Mouse (Mus musculus): Measurements from ENCODE around the gene Nsmf.

The Nsmf gene

DNA sequence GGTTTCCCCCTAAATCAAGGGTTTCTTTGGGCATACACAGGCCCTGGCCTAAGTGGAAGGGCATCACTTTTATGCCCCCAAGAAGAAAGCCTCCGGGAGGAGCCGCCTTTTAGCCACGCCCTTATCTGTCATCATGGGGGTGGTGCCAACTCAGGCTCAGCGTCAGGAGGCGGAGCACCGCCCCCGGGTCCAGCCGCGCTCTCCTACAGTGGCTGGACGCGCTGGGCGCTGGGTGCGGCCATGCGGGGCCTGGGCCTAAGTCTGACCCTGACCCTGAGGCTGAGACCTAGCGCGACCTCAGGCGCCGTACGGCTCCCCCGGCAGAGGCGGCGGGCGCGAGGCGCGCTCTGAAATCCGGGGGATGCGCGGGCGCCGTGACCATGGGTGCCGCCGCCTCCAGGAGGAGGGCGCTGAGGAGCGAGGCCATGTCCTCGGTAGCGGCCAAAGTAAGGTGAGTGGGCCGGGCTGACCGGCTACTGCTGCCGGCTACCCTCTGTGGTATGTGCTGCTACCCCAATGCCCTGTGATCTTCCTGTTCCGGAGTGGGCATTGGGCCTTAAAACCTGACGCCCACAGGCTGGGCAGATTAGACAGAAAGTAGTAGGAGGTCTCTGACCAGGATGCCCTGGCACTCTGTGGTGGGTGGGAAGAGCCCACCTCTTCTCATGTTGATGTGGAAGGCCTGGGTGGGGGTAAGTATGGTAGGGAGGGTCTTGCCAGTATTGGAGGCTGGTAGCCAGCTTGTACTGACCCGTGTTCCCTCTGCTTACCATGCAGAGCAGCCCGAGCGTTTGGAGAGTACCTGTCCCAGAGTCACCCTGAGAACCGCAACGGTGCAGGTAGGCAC lies at the start of gene Nsmf:
Gene Nsmf, plus strand, starts transcription at position 135 of the 847 bp plus-strand sequence.
- peak within 1 kb of the TSS; percentile 83 for H3K4me3 ChIP-seq (replicated peaks; ENCODE audit: low read length)
- no peaks in the 10 kb centered on the region for H3K9me3 ChIP-seq (ENCODE audit: low read length)
- TF ChIP-seq NANOG (IDR thresholded peaks at IDR 0.05; ENCODE audit: borderline replicate concordance, low read length) = no peak
- no peak for TF ChIP-seq CTCF (conservative IDR thresholded peaks at IDR 0.05; ENCODE audit: low read length)
- TF ChIP-seq POU5F1 (IDR thresholded peaks at IDR 0.05; ENCODE audit: borderline replicate concordance, low read length) = no peak
- peaks cover 21% of the 10 kb centered on the region; the same call in 1 of the 2 replicates for H3K36me3 ChIP-seq (ENCODE audit: insufficient read depth, low read length)
- peaks cover 36% of the 10 kb centered on the region for H3K4me1 ChIP-seq (replicated peaks; ENCODE audit: low read depth, low read length)
- peaks cover 25% of the 10 kb centered on the region for H3K27me3 ChIP-seq (ENCODE audit: insufficient read depth, low read length)

DNA sequence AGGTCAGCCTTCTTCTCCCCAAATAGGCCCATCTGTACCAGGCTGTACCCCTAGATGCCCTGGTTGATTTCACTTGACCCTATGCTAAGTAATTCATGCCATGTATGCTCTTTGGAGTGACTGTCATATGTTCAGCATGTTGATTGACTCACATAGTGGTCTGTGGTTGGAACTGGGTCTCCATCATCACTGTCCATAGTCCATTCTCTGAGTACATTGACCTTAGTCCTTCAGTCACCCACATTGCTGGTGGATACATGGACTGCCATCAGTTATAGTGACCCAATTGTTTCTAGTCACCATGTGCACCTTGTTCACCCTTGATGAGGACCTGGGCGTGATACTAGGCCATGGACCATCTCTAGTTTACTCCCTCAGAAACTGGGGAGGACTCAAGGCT lies 47.4 kb upstream of the Nsmf start:
- Histone ChIP-seq H3K27me3 (ENCODE audit: insufficient read depth, low read length) (no peaks in the 10 kb centered on the region), H3K4me1 (replicated peaks; ENCODE audit: low read depth, low read length) (no peaks in the 10 kb centered on the region), H3K36me3 (ENCODE audit: insufficient read depth, low read length) (peaks cover 11% of the 10 kb centered on the region), H3K4me3 (replicated peaks; ENCODE audit: low read length) (no peak overlapping the region), H3K9me3 (ENCODE audit: low read length) (no peaks in the 10 kb centered on the region)
- TF ChIP-seq CTCF (conservative IDR thresholded peaks at IDR 0.05; ENCODE audit: low read length) (no peak), POU5F1 (IDR thresholded peaks at IDR 0.05; ENCODE audit: borderline replicate concordance, low read length) (no peak), NANOG (IDR thresholded peaks at IDR 0.05; ENCODE audit: borderline replicate concordance, low read length) (no peak)

DNA sequence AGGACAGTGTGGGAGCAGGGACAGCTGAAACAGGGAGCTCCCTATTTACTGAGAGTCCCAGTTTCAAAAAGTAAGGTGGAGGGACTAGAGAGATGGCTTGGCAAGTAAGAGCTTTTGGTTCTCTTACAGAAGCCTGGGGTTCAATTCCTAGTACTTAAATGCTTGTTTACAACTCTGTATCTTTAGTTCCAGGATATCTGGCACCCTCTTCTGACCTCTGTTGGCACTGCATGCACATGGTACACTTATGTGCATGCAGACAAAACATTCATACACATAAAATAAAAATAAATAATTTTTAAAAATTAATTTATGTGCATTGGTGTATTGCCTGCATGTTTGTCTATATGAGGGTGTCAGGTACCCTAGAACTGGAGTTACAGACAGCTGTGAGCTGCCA lies 45.9 kb upstream of the Nsmf start:
- H3K27me3 ChIP-seq (ENCODE audit: insufficient read depth, low read length) = no peaks in the 10 kb centered on the region
- TF ChIP-seq NANOG (IDR thresholded peaks at IDR 0.05; ENCODE audit: borderline replicate concordance, low read length) = no peak
- TF ChIP-seq CTCF (conservative IDR thresholded peaks at IDR 0.05; ENCODE audit: low read length) = peak; percentile 39
- H3K36me3 ChIP-seq (ENCODE audit: insufficient read depth, low read length) = no peaks in the 10 kb centered on the region; the same call in 1 of the 2 replicates
- no peaks in the 10 kb centered on the region for H3K9me3 ChIP-seq (ENCODE audit: low read length)
- no peaks in the 10 kb centered on the region for H3K4me1 ChIP-seq (replicated peaks; ENCODE audit: low read depth, low read length)
- no peak overlapping the region for H3K4me3 ChIP-seq (replicated peaks; ENCODE audit: low read length)

DNA sequence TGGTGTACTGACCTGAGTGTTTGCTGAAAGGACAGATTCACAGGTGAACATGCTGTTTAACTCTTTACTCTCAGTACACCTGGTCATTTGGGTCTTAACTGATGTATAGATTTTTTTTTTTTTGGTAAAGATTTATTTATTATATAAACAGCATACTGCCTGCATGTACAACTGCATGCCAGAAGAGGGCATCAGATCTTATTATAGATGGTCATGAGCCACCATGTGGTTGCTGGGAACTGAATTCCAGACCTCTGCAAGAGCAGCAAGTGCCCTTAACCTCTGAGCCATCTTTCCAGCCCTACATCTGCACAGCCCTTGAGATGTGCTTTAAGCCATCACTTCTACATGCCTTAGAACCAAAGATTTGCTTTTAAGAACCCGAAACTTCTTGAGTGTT lies 31.5 kb upstream of the Nsmf start:
- H3K36me3 ChIP-seq (ENCODE audit: insufficient read depth, low read length) = peaks cover 8% of the 10 kb centered on the region
- H3K4me1 ChIP-seq (replicated peaks; ENCODE audit: low read depth, low read length) = peaks cover 33% of the 10 kb centered on the region
- H3K9me3 ChIP-seq (ENCODE audit: low read length) = no peaks in the 10 kb centered on the region
- H3K27me3 ChIP-seq (ENCODE audit: insufficient read depth, low read length) = no peaks in the 10 kb centered on the region
- TF ChIP-seq NANOG (IDR thresholded peaks at IDR 0.05; ENCODE audit: borderline replicate concordance, low read length) = no peak
- TF ChIP-seq CTCF (conservative IDR thresholded peaks at IDR 0.05; ENCODE audit: low read length) = peak; percentile 25
- TF ChIP-seq POU5F1 (IDR thresholded peaks at IDR 0.05; ENCODE audit: borderline replicate concordance, low read length) = no peak
- no peak overlapping the region for H3K4me3 ChIP-seq (replicated peaks; ENCODE audit: low read length)

DNA sequence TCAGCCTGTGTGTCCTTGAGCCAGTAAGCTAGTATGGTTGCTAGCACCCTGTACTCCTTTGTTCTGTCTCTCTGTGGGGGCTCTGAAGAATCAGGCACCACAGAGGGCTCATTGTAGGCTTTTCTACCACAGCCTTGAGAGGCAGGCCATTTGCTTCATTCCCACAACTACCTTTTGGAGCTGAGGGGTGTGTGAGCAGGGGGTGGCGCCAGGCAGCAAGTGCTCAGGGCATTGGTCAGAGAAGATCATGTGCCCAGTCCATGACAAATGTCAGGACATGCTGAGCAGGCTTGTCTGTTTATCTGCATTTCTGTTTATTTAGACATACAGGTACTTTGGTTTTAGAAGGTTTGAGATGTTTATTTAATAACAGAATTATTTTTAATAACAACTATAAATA lies 29.0 kb upstream of the Nsmf start:
- Histone ChIP-seq H3K27me3 (ENCODE audit: insufficient read depth, low read length) (no peaks in the 10 kb centered on the region), H3K36me3 (ENCODE audit: insufficient read depth, low read length) (0 out of 2 replicates have a peak, but pooled peaks cover 5% of the 10 kb centered on the region)
- TF ChIP-seq NANOG (IDR thresholded peaks at IDR 0.05; ENCODE audit: borderline replicate concordance, low read length) = 0 out of 2 replicates have a peak, but pooled peaks have one; percentile 16
- TF ChIP-seq CTCF (conservative IDR thresholded peaks at IDR 0.05; ENCODE audit: low read length) = no peak
- TF ChIP-seq POU5F1 (IDR thresholded peaks at IDR 0.05; ENCODE audit: borderline replicate concordance, low read length) = no peak

DNA sequence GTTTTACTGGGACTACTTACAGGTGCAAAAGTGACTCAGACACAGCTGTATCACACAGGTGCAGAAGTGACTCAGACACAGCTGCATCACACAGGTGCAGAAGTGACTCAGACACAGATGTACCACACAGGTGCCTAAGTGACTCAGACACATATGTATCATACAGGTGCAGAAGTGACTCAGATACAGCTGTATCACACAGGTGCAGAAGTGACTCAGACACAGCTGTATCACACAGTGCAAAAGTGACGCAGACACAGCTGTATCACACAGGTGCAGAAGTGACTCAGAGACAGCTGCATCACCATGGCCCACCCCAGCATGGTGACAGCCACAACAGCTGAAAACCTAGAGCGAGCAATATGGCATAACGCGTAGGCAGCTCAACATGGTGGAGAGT lies 19.2 kb upstream of the Nsmf start:
- Histone ChIP-seq H3K4me3 (replicated peaks; ENCODE audit: low read length) (no peak overlapping the region), H3K4me1 (replicated peaks; ENCODE audit: low read depth, low read length) (peaks cover 3% of the 10 kb centered on the region; the same call in 1 of the 2 replicates), H3K9me3 (ENCODE audit: low read length) (no peaks in the 10 kb centered on the region), H3K27me3 (ENCODE audit: insufficient read depth, low read length) (no peaks in the 10 kb centered on the region), H3K36me3 (ENCODE audit: insufficient read depth, low read length) (peaks cover 3% of the 10 kb centered on the region; the same call in 1 of the 2 replicates)
- TF ChIP-seq CTCF (conservative IDR thresholded peaks at IDR 0.05; ENCODE audit: low read length) = no peak
- no peak for TF ChIP-seq NANOG (IDR thresholded peaks at IDR 0.05; ENCODE audit: borderline replicate concordance, low read length)
- TF ChIP-seq POU5F1 (IDR thresholded peaks at IDR 0.05; ENCODE audit: borderline replicate concordance, low read length) = no peak

More for the DNA sequence above, 29.0 kb upstream of the Nsmf start:
- no peak overlapping the region for H3K4me3 ChIP-seq (replicated peaks; ENCODE audit: low read length)
- peaks cover 33% of the 10 kb centered on the region for H3K4me1 ChIP-seq (replicated peaks; ENCODE audit: low read depth, low read length)
- no peaks in the 10 kb centered on the region for H3K9me3 ChIP-seq (ENCODE audit: low read length)

DNA sequence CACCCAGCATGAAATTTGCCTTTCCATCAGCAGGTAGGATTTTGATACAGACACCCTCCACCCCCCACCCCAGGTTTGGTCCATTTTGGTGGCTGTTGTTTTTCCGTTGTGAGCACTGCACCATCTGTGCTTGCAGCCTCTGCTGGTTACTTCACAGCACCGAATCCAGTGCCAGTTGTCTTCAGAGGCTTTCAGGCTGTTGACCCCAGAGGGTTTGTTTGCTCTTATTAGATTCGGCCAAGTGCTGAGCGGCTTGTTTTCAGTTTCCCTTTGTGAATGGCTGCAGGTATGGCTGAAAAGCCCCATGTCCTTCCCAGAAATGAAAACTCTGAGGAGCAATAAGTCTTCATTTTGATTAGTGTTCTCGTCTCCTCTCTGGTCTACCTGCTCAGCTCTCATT lies 14.1 kb upstream of the Nsmf start:
- TF ChIP-seq POU5F1 (IDR thresholded peaks at IDR 0.05; ENCODE audit: borderline replicate concordance, low read length) (no peak), CTCF (conservative IDR thresholded peaks at IDR 0.05; ENCODE audit: low read length) (no peak)
- peaks cover 3% of the 10 kb centered on the region; the same call in 1 of the 2 replicates for H3K4me1 ChIP-seq (replicated peaks; ENCODE audit: low read depth, low read length)
- no peaks in the 10 kb centered on the region for H3K9me3 ChIP-seq (ENCODE audit: low read length)
- peaks cover 14% of the 10 kb centered on the region for H3K36me3 ChIP-seq (ENCODE audit: insufficient read depth, low read length)
- no peak overlapping the region for H3K4me3 ChIP-seq (replicated peaks; ENCODE audit: low read length)
- no peaks in the 10 kb centered on the region for H3K27me3 ChIP-seq (ENCODE audit: insufficient read depth, low read length)

DNA sequence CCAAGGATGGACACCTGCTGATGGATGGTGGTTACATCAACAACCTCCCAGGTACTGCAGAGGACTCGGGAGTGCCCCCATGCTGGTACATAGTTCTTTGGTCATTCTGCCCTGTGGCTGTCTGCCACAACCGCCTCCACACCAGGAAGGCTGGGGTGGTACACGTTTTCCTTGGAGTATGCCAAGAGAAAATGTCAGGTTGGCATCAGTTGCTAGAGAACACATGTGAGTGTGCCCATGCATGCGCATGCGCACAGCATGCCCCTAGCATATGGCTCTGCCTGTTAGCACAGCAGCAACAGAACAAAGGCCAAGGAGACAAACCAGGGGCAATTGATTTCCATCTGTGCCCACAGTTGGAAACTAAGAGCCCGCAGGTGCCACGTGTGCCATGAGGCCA lies 3.2 kb upstream of the Nsmf start:
- TF ChIP-seq CTCF (conservative IDR thresholded peaks at IDR 0.05; ENCODE audit: low read length) (no peak), POU5F1 (IDR thresholded peaks at IDR 0.05; ENCODE audit: borderline replicate concordance, low read length) (no peak), NANOG (IDR thresholded peaks at IDR 0.05; ENCODE audit: borderline replicate concordance, low read length) (no peak)
- Histone ChIP-seq H3K4me3 (replicated peaks; ENCODE audit: low read length) (no peak overlapping the region), H3K36me3 (ENCODE audit: insufficient read depth, low read length) (peaks cover 21% of the 10 kb centered on the region; the same call in 1 of the 2 replicates), H3K27me3 (ENCODE audit: insufficient read depth, low read length) (peaks cover 23% of the 10 kb centered on the region), H3K4me1 (replicated peaks; ENCODE audit: low read depth, low read length) (peaks cover 19% of the 10 kb centered on the region), H3K9me3 (ENCODE audit: low read length) (no peaks in the 10 kb centered on the region)

All from E14TG2a.4 (cell line).